Mouse (Mus musculus): Measurements from ENCODE around the gene Macf1.

DNA sequence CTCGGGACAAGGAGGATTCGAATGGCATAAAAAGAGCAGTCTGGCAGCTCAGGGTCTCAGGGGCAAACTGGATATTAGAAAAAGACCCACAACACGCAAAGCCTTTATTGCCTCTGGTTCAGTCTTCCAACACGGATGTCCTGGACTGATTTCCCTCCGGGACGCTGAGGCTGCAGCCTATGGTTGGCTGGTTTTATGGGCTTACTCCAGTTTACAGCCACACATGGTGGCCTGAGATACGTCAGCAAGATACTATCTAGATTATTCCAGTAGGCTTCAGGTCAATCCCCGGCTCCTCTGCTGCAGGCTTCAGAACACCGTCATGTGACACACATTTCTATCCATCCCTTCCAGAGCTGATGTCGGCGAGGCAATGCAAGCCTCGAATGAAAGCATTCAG is 9.2 kb upstream of the Macf1 start:
- TF ChIP-seq CTCF (IDR thresholded peaks at IDR 0.05; ENCODE audit: borderline replicate concordance, insufficient read depth, low read length) (no peak), POLR2A (IDR thresholded peaks at IDR 0.05; ENCODE audit: low read depth, low read length) (no peak)

Data from embryonic fibroblast, embryonic 13.5 days (primary cell).